Mouse (Mus musculus) liver, postnatal 0 days (tissue): ENCODE measurements around the gene Scrg1.

ENCODE experiments used
- CTCF ChIP-seq: sonication (generic); IDR thresholded peaks from 2 replicates; pipeline ENCODE4 v1.5.1; 2016; ENCODE audit warnings: antibody characterized with exemption, low read depth
- EP300 ChIP-seq: IDR thresholded peaks from 2 replicates; pipeline ENCODE4 v1.6.1; 2016; ENCODE audit warnings: antibody characterized with exemption, low read depth, mild to moderate bottlenecking

DNA sequence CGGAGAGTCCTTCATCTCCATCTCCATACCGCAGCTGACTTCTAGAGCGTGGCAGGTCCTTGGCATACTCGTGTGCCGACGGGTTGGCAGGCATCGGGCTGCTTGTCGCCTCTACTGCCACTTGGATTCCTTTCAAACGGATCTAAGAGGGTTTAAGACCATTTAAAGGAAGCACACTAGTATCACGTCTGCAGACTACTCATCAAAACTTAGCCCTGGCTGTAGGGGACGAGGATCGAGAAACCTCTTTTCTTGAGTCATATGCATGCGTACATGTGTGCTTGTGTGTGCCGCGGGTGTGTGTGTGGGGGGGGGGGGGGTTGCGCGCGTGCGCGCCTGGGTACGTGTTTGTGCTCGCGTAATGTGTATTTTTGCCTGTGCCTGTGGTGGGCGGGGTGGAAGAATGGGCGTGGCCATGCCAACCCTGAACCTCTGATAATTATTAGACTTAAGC, 32.6 kb downstream of the Scrg1 start:
- TF ChIP-seq CTCF (no peak), EP300 (no peak)
